Mouse (Mus musculus) heart, postnatal 36 days (tissue): ENCODE results near the gene Mtmr3. TPM values are rescaled to one million over a fixed set of nuclear protein-coding genes. Genes with fewer than 3 reads are reported as not detected.

Experiments
- DNase-seq, 2 experiments: peaks; one replicate each; pipeline ENCODE4 v3.0.0; 2021 to 2022
- intact Hi-C: fragments of 180-260 bp; cut with DNase I; formaldehyde crosslinking; loops from one replicate; pipeline ENCODE4 v1.15.1; 2025
- total RNA-seq, 2 experiments: library from RNA; stranded (reverse); gene quantifications; 2 replicates each; pipeline ENCODE4 v1.2.3; 2021

Mtmr3 gene
- total RNA-seq, 2 experiments from 2014 or later: 50.4 to 54.4 TPM

GRCm38 (mm10) chr11:4543040-4543551 lies 51.6 kb downstream of the Mtmr3 start:
- intact Hi-C loops: no loop called here
- DNase-seq: no peak

GRCm38 (mm10) chr11:4536645-4537044 lies 58.0 kb downstream of the Mtmr3 start:
- DNase-seq: no peak
- intact Hi-C loops: no loop called here

- intact Hi-C loops: no loop called here
- no peak for DNase-seq
Observed at GRCm38 (mm10) chr11:4527132-4527531, 67.5 kb downstream of the Mtmr3 start.

DNA sequence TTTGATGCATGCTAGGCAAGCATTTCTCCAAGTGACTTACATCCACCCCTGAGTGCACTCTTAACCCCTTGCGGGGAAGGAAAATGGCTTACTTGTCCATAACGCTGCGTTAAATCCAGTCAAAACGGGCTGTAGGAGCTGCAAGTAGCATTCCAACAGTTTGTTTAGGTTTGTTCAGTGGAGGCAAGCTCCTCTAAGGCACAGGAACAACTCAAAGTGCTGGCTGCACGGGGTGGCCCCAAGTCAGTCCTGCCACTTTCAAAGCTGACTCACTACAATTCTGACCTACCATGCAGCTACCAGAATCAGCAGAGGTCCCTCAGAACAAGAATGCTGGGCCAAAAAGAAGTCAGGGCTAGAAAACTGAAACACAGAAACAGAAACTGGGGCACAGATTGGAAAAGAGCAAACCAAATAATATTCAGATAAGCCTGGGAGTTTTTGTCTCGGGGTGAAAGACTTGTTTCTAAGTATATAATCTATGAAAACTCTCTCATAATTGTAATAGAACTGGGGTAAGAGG lies 72.5 kb downstream of the Mtmr3 start:
- no peak for DNase-seq
- intact Hi-C loops: no loop called here

DNA sequence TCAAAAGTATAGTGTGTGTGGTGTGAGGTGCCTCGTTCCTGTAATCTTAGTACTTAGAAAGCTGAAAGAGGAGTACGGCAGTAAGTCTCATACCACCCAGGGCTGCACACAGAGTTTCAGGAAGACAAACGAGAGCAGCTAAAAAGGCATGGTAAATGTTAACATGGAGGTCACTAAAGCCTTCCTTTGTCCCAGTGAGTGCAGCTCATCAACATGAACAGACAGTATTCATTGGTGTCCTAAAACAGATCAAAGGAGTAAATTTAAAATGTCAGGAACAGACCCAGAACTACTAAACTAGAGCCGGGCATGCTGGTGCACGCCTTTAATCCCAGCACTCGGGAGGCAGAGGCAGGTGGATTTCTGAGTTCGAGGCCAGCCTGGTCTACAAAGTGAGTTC lies 75.7 kb downstream of the Mtmr3 start:
- intact Hi-C loops: no loop called here
- no peak for DNase-seq

DNA sequence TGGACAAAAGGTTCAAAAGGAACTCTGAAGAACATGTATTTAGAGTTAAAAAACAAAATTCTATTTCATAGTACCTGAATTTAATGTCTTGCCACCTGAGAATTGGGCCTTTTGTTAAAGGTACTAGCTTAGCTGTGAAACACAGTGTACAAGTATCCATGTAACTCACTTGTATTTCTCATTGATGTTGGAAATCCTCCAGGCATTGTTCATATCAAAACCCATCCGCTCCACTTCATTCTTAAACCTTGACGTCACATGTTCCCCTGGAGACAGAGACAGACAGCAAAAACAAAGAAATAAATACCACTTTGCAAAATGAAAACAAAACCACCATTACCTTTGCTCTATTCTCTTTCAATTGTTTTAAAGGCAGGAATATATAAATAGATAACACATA lies 87.2 kb downstream of the Mtmr3 start:
- no peak for DNase-seq
- intact Hi-C loops: loop anchor here (5.0 kb wide), 1 partner anchor 85 kb away; the partner anchor contains the start of gene Mtmr3

DNA sequence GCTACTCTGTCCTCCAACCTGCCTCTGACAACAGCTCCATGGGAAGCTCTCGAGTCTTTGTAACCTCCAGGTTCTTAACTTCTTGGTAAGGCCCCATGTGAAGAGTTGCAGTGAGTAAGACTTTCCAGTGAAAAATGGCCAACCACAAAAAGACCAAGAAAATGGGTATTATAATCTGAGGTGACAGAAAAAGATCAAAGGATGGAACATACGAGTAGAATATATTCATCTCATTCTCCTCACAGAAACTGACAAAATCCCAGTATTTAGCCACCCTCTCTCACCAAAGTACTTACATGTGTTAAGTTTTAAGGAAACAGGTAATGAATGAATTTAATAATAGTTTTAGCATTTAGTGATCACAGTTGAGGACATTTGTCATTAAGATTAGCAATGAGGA lies 88.2 kb downstream of the Mtmr3 start:
- no peak for DNase-seq
- intact Hi-C loops: loop anchor here (5.0 kb wide), 1 partner anchor 86 kb away; the partner anchor contains the start of gene Mtmr3

DNA sequence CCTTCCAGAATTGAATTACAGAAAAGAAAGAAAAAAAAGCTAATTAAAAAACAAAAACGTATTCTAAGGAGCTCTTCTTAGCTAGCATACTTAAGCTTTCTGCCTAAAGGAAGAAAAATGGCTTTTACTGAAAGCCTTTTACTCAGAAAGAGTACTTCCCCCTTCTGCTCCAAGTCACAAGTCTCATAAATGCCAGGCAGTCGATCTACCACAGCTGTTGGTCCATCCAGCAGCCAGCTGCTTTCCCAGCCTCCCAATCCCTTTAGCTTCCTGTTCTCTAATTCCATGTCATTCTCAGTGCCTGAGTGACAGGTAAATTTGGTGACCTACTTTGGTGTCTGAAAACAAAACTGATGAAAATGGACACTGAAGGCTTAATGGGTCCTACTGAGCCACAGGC lies 92.5 kb downstream of the Mtmr3 start:
- DNase-seq: no peak
- intact Hi-C loops: no loop called here

DNA sequence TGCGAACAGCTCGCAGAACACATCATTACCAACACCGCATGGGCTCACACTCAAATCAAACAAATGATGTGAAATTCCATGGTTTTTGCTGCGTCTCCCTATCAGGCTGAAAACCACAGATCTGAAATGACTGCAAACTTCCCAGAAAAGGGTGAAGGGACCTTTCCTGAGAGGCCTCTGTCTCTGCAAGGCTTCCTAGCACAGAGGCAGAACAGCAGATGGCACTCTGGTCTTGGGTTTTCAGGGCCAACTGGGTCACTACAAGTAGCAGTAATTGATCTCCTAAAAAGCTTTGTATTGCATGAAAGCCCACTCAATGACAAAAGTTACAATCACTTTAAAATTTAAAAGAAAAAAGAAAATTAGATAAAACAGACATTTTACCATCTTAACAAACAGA lies 93.8 kb downstream of the Mtmr3 start:
- intact Hi-C loops: no loop called here
- DNase-seq: no peak

DNA sequence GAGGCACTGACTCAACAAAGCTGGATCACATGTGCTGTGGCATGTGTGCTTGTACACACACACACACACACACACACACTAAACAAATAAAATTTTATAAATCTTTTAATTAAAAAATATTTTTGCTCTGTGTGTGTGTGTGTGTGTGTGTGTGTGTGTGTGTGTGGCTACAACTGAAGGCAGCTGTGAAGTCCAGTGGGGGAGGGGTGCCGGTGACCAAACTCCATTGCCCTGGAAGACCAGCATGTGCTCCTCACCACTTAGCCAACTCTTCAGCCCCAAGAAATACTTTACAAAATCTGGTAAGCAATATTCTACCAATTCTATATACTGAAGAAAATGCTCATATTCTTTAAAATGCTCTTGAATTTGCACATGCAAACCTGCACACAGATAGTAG lies 94.4 kb downstream of the Mtmr3 start:
- intact Hi-C loops: no loop called here
- no peak for DNase-seq

GRCm38 (mm10) chr11:4499456-4499855 lies 95.2 kb downstream of the Mtmr3 start:
- DNase-seq: no peak
- intact Hi-C loops: loop anchor here (5.0 kb wide), 1 partner anchor 273 kb away; no protein-coding TSS in a partner anchor

DNA sequence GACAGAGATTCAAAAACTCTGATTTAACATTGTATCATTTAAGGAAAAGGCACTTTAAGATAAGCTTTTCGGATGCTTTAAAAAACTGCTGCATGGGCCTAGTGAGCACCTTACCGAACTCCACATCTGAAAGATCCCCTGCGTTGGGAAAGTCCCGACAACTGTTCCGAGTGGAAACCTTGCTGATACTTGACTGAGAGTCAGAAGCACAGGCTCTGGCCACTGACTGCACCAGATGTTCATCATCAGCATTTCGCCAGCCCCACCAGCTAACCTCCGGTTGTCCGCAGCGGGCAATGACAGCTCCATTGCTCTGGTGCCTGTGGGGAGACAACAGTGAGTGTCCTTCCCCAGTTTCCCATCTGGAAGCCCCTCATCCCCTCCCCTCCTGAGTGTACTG lies 95.9 kb downstream of the Mtmr3 start:
- intact Hi-C loops: loop anchor here (5.0 kb wide), 1 partner anchor 274 kb away; no protein-coding TSS in a partner anchor
- DNase-seq: no peak

DNA sequence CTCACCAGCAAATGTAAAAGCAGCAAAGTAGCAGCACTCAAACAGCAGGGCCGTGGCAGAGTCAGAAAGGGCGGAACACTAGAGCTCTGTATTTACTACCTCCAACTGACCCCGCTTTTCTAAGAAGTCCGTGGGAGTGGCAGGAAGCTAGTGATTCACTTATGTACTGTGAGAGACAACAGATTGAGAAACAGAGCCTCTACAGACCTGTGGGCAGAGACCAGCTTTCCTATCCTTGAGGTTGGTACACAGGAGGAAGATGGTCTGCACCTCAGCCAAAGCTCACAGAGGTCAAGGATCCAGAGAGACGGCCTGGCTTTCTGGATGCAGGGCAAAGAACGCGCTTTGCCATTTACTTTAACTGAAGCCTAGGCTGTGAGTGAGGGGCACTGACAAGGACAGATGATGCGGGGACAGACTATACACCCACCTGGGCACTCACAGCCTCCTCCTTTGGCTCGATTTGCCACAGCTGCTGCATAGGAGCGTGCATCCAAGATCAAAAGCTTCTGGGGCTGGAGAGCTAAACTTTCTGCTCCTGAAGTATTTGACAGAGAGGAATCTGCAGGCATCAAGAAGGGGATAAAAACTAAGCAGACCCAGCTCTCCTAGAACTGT lies 97.1 kb downstream of the Mtmr3 start:
- no peak for DNase-seq
- intact Hi-C loops: loop anchor here (5.0 kb wide), 1 partner anchor 275 kb away; no protein-coding TSS in a partner anchor

GRCm38 (mm10) chr11:4495021-4495540 lies 99.6 kb downstream of the Mtmr3 start:
- DNase-seq: no peak
- intact Hi-C loops: loop anchor here (5.0 kb wide), 1 partner anchor 277 kb away; no protein-coding TSS in a partner anchor

DNA sequence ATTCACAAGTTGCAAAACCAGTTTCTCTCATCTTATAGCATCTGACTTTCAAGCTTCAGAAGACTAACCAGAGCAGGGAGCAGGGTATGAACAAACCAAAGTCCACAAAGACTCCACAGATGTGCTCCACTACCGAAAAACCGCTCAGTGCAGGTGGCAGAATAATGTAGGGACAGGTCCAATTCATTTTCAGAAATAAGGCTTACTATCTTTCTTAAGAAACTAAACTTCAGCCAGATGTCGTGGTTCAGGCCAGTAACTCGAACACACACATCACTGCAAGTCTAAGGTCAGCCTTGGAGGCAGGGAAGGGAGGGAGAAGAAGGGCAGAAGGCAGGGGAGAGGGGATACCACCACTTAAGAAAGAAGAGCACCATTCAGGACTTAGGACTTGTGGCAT lies 105.5 kb downstream of the Mtmr3 start:
- intact Hi-C loops: no loop called here

GRCm38 (mm10) chr11:4488798-4489197 lies 105.9 kb downstream of the Mtmr3 start:
- intact Hi-C loops: no loop called here
- DNase-seq: no peak

More for the DNA sequence above, 105.5 kb downstream of the Mtmr3 start:
- DNase-seq: no peak

DNA sequence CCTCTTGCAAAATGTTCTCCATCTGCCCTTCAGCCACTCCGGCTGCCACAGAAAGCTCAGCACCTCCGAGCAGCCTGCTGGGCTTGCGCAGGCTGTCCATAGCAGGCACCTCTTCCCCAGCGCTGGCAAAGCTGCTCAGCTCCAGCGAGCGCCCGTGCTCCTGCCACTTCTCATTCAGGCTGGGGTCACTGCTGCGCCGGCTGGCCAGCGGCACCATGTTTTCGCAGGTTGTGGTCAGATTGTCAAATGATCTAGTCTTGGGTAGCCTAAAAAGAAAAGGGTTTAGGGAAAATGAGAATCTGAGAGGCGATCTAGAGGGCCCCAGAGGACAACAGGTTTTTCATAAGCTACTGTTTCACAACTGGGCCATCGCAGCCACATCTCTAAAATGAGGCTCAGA lies 106.3 kb downstream of the Mtmr3 start:
- intact Hi-C loops: no loop called here
- no peak for DNase-seq

GRCm38 (mm10) chr11:4487401-4487965 lies 107.2 kb downstream of the Mtmr3 start:
- intact Hi-C loops: no loop called here
- DNase-seq: peak in 1 of 2 experiments; percentile 29

- intact Hi-C loops: no loop called here
Observed at GRCm38 (mm10) chr11:4484541-4484940, 110.1 kb downstream of the Mtmr3 start.

GRCm38 (mm10) chr11:4482641-4483040 lies 112.0 kb downstream of the Mtmr3 start:
- intact Hi-C loops: no loop called here
- DNase-seq: no peak

More at GRCm38 (mm10) chr11:4484541-4484940, 110.1 kb downstream of the Mtmr3 start:
- no peak for DNase-seq

DNA sequence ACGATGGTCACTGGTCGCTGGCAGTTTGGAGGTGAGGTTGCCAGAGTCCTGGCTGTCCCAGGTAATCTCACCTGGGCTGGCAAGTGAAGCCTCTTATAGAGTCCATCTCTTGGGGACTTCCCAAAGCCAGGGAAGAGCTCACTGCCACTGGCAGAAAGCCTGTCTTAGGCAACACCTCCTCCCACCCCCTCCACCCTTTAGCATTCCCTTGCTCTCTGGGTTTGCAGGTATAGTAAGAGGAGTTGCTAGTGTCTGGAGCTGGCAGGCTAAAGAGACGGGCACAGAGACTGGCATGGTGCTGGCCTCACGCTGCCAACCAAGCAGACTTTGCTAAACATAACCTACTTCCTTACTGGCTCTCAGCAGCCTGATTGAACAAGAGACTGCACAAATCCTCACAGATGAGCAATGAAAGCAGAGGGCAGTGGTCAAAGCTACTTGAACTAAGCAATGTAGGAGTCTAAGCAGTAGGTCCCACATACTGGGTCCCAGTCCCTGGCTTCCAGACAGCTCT lies 118.4 kb downstream of the Mtmr3 start:
- intact Hi-C loops: no loop called here
- DNase-seq: no peak
